Mouse (Mus musculus) intestine, postnatal 0 days (tissue): Measurements from ENCODE around the gene Nup62. TPM values are rescaled to one million over a fixed set of nuclear protein-coding genes. Genes with fewer than 3 reads are reported as not detected.

Experiments
- ATAC-seq: fragments of 200-750 bp; cut with Nextera tagmentation; 2 replicates; pipeline ENCODE4 v1.8.0; 2017; ENCODE audit warnings: mild to moderate bottlenecking, moderate TSS enrichment, moderate library complexity
- H3K27ac ChIP-seq: fragments of 300-500 bp; sonication (generic); 2 replicates; pipeline ENCODE4 v1.5.1; 2014; ENCODE audit warnings: mild to moderate bottlenecking, low read depth, low read length, moderate library complexity
- H3K27me3 ChIP-seq: fragments of 300-500 bp; sonication (generic); replicated peaks from 2 replicates; pipeline ENCODE4 v1.6.1; 2014; ENCODE audit warnings: low read length, mixed read lengths; ENCODE audit not compliant: control insufficient read depth, insufficient read depth
- H3K36me3 ChIP-seq: fragments of 300-500 bp; sonication (generic); 2 replicates; pipeline ENCODE4 v1.6.1; 2014; ENCODE audit warnings: mild to moderate bottlenecking, moderate library complexity; ENCODE audit not compliant: control insufficient read depth, insufficient read depth
- H3K4me1 ChIP-seq: fragments of 300-500 bp; sonication (generic); replicated peaks from 2 replicates; pipeline ENCODE4 v1.6.1; 2014; ENCODE audit warnings: antibody characterized with exemption, low read length, mixed read lengths; ENCODE audit not compliant: control insufficient read depth, insufficient read depth
- H3K4me2 ChIP-seq: fragments of 300-500 bp; sonication (generic); replicated peaks from 2 replicates; pipeline ENCODE4 v1.6.1; 2014; ENCODE audit warnings: low read depth, mild to moderate bottlenecking, moderate library complexity
- H3K4me3 ChIP-seq: fragments of 300-500 bp; sonication (generic); 2 replicates; pipeline ENCODE4 v1.5.1; 2014; ENCODE audit warnings: low read depth, low read length
- H3K9ac ChIP-seq: fragments of 300-500 bp; sonication (generic); 2 replicates; pipeline ENCODE4 v1.6.1; 2014; ENCODE audit warnings: mild to moderate bottlenecking, low read depth, low read length
- H3K9me3 ChIP-seq: fragments of 300-500 bp; sonication (generic); 2 replicates; pipeline ENCODE4 v1.6.1; 2016; ENCODE audit warnings: mixed run types; ENCODE audit not compliant: control insufficient read depth
- CTCF ChIP-seq: sonication (generic); IDR thresholded peaks from 2 replicates; pipeline ENCODE4 v1.5.1; 2016; ENCODE audit warnings: low read depth, mild to moderate bottlenecking, control low read depth, antibody characterized with exemption, moderate library complexity
- WGBS: fragments of 180-500 bp; shearing (Covaris S2); extraction: QIAGEN DNeasy Blood & Tissue Kit; methylation state at CpG from one replicate; pipeline ENCODE4 v1.1.7; 2014; 5-methylcytosine and 5-hydroxymethylcytosine counted together
- polyA plus RNA-seq: library from polyadenylated mRNA; unstranded; fragments of >200 nt; fragmentation: Nextera tagmentation; extraction: Ambion mirVana; gene quantifications from 2 replicates; pipeline ENCODE4 v1.2.1, GENCODE M21; 2015

Nup62 gene
- polyA plus RNA-seq, 1 experiment from 2014 or later = 28.1 TPM

DNA sequence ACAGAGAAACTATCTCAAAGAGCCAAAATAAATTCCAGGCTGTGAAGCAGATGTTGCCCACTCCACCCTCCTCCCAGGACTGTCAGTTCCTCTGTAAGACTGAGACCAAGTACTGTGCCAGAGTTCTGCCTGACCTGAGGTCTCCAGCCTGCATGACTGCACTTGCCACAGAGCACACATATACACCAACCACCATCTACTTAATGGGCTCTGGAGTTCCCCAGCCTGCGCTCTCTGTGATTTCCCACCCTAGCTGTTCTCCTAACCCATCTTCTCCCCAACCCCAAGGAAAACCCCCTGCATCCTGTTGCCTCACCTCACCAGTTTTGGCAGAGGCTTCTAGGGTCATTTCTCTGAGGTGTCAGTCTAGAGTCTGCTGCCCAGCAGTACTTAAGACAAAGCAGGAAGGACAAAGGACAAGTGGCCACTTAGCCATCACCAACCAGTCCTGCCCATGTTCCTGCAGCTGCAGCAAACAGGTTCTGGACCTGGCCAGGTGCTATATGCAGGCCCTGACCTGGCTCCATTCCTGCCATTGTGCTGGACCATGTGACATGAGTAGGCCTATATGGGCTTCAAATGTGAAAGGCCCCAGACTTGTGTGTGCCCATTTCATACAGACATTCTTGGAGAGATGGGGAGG, 19.6 kb downstream of the Nup62 start:
- 85% methylated on average over 1 of the region's 1 CpGs for WGBS
- Histone ChIP-seq H3K4me3 (no peak overlapping the region), H3K4me1 (0 out of 2 replicates have a peak, but pooled peaks cover 5% of the 10 kb centered on the region), H3K27me3 (no peaks in the 10 kb centered on the region), H3K27ac (no peak overlapping the region), H3K9me3 (no peaks in the 10 kb centered on the region), H3K36me3 (peaks cover 17% of the 10 kb centered on the region), H3K4me2 (no peak overlapping the region), H3K9ac (no peak overlapping the region)
- ATAC-seq = no peak
- no peak for TF ChIP-seq CTCF

DNA sequence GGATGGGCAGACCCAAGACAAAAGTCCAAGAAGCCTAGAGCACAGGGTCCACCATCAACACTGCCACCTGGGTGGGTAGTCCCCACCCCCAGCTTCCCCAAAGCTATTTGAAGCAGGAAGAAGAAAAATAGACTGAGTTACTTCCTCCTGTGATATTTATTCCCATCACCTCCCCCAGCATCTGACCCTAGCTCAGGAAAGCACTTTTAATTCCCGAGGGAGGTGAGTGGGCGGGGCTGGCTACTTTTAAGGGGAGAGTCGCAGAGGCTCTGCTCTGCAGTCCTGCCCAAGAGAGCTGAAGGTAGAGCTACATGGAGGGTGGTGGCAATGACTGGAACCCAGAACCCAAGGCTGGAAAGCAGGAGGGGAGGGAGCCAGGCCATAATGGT, 20.1 kb downstream of the Nup62 start:
- no peak overlapping the region for H3K27ac ChIP-seq
- WGBS = 28% methylated on average over 3 of the region's 3 CpGs
- H3K36me3 ChIP-seq = peaks cover 17% of the 10 kb centered on the region
- H3K9ac ChIP-seq = no peak overlapping the region
- 0 out of 2 replicates have a peak, but pooled peaks cover 5% of the 10 kb centered on the region for H3K4me1 ChIP-seq
- H3K9me3 ChIP-seq = no peaks in the 10 kb centered on the region
- ATAC-seq = no peak
- H3K4me3 ChIP-seq = no peak overlapping the region
- no peaks in the 10 kb centered on the region for H3K27me3 ChIP-seq
- H3K4me2 ChIP-seq = no peak overlapping the region
- TF ChIP-seq CTCF = no peak

DNA sequence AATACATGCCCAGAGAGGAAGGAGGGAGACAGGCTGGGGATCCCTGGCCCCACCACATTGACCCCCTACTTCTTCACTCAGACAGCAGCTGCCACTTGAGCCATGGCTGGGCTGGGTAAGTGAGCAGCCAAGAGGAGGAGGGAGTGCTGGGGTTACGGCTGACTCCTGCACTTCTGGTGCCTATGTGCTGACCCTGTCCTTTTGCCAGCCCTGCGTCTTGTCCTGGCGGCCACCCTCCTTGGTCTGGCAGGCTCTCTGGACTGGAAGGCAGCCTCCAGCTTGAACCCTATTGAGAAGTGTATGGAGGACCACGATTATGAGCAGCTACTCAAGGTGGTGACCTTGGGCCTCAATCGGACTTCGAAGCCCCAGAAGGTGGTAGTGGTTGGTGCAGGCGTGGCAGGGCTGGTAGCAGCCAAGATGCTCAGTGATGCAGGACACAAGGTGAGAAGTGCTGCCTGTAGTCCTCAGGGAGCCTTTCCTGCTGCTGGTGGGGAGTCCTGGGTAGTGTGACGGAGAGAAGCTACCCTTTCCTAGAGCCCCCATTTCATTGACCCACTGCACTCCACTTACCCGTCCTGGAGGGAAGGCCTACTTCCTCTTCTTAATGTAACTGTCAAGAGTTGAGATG, 20.6 kb downstream of the Nup62 start:
- no peak overlapping the region for H3K4me3 ChIP-seq
- WGBS = 80% methylated on average over 9 of the region's 9 CpGs

DNA sequence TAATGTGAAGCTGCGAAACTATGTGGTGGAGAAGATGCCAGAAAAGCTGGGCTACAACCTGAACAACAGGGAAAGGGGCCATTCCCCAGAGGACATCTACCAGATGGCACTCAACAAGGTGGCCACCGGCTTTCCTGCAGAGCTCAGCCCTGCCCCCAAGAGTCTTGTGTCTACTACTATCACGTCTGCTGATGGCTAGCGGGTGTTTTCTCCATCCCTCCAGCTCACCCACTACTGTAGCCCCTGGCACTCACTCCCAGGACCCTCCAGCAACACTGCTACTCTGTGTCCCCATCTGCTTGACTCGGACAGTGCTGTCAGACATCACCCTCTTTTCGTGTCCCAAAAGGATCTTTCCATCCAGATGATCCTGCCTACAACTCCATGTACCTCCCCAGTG, 22.2 kb downstream of the Nup62 start:
- Histone ChIP-seq H3K4me2 (no peak overlapping the region), H3K9me3 (no peaks in the 10 kb centered on the region), H3K9ac (no peak overlapping the region), H3K36me3 (peaks cover 32% of the 10 kb centered on the region), H3K27ac (no peak overlapping the region), H3K4me1 (0 out of 2 replicates have a peak, but pooled peaks cover 5% of the 10 kb centered on the region), H3K27me3 (no peaks in the 10 kb centered on the region), H3K4me3 (no peak overlapping the region)
- 72% methylated on average over 6 of the region's 6 CpGs for WGBS
- no peak for TF ChIP-seq CTCF
- ATAC-seq = no peak

More for the DNA sequence above, 20.6 kb downstream of the Nup62 start:
- H3K4me1 ChIP-seq = 0 out of 2 replicates have a peak, but pooled peaks cover 5% of the 10 kb centered on the region
- H3K9ac ChIP-seq = no peak overlapping the region
- H3K9me3 ChIP-seq = no peaks in the 10 kb centered on the region
- no peaks in the 10 kb centered on the region for H3K27me3 ChIP-seq
- no peak overlapping the region for H3K27ac ChIP-seq
- no peak for ATAC-seq
- no peak overlapping the region for H3K4me2 ChIP-seq
- TF ChIP-seq CTCF = no peak
- H3K36me3 ChIP-seq = peaks cover 17% of the 10 kb centered on the region; the same call in 1 of the 2 replicates

DNA sequence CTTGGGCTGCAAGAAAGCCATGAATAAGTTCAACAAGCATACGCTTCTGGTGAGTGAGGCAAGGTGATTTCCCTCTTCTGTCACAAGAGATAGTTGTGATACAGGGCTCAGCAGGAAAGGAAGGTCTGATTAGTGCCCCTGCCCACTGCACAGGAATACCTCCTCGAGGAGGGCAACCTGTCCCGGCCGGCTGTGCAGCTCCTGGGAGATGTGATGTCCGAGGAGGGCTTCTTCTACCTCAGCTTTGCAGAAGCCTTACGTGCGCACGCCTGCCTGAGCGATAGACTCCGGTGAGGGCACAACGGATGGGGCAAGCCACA, 23.2 kb downstream of the Nup62 start:
- ATAC-seq = peak; percentile 31
- Histone ChIP-seq H3K27me3 (no peaks in the 10 kb centered on the region), H3K27ac (no peak overlapping the region), H3K9me3 (no peaks in the 10 kb centered on the region), H3K36me3 (peaks cover 42% of the 10 kb centered on the region), H3K9ac (0 out of 2 replicates have a peak overlapping the region, but pooled peaks have one; percentile 31), H3K4me1 (0 out of 2 replicates have a peak, but pooled peaks cover 5% of the 10 kb centered on the region), H3K4me3 (peak overlapping the region; percentile 28; the same call in 1 of the 2 replicates), H3K4me2 (peak overlapping the region; percentile 68)
- TF ChIP-seq CTCF = no peak
- WGBS = 33% methylated on average over 11 of the region's 11 CpGs

DNA sequence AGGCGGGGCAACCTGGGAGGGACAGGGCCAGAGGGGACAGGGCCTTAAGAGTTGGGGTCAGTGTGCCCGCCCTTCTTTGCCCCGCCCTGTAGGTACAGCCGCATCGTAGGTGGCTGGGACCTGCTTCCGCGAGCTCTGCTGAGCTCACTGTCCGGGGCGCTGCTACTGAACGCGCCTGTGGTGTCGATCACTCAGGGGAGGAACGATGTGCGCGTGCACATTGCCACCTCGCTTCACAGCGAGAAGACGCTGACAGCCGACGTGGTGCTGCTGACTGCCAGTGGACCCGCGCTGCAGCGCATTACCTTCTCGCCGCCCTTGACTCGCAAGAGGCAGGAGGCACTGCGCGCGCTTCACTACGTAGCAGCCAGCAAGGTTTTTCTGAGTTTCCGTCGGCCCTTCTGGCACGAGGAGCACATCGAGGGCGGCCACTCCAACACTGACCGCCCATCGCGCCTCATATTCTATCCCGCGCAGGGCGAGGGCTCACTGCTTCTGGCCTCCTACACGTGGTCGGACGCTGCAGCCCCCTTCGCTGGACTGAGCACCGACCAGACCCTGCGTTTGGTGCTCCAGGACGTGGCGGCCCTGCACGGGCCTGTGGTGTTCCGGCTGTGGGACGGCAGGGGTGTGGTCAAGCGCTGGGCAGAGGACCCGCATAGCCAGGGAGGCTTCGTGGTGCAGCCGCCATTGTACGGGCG, 23.8 kb downstream of the Nup62 start:
- no peaks in the 10 kb centered on the region for H3K9me3 ChIP-seq
- 3% methylated on average over 58 of the region's 58 CpGs for WGBS
- 0 out of 2 replicates have a peak, but pooled peaks cover 5% of the 10 kb centered on the region for H3K4me1 ChIP-seq
- H3K9ac ChIP-seq = peak overlapping the region; percentile 31
- TF ChIP-seq CTCF = no peak
- peak overlapping the region; percentile 28 for H3K4me3 ChIP-seq
- peaks cover 47% of the 10 kb centered on the region for H3K36me3 ChIP-seq
- H3K4me2 ChIP-seq = peak overlapping the region; percentile 68
- peak; percentile 26 for ATAC-seq
- no peaks in the 10 kb centered on the region for H3K27me3 ChIP-seq
- no peak overlapping the region for H3K27ac ChIP-seq
